Comparison of ENCODE assay signal across 7 mouse cellular contexts in the genomic region with DNA sequence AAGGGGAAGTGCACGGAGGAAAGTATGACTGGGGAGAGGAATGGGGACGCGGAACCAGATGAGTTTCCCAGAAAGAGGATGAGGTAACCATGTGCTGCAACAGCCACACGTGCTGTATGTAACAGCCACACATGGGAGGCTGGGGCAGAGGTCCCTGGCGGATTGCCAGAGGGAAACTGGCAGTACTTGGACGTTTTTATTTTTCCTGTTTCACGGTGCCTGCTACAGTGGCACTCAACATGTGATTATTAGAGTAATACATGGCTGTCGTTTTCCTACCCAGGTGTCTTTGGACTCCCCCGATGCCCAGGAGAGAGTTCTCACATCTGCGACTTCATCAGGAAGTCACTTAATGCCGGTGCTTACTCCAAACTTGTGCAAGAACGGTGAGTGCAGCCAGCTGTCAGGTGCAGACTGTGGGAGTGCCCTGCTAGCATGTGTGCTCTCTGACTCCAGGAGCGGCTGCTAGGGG. TPM values are rescaled to one million over a fixed set of nuclear protein-coding genes. Genes with fewer than 3 reads are reported as not detected.
DNase-seq lines count a peak whose midpoint lies in the region; ATAC-seq lines count a peak whose summit lies in the region.

No protein-coding gene starts in this region.

- no peak overlapping the region for H3K4me3 ChIP-seq in heart, embryonic 16.5 days (ENCODE audit: low read length)

- peak; percentile 66 for ATAC-seq in heart, embryonic 16.5 days (replicated peaks; ENCODE audit: extremely low read depth, insufficient read depth, low FRiP score)
- ATAC-seq in erythroid progenitor cell, adult 5-6 weeks (replicated peaks; ENCODE audit: low FRiP score, poor library complexity, severe bottlenecking), result no peak

- no peaks in the 10 kb centered on the region for H3K9me3 ChIP-seq in heart, embryonic 16.5 days (replicated peaks; ENCODE audit: control insufficient read depth, low read length)

- WGBS in heart, embryonic 16.5 days, result 53% methylated on average over 13 of the region's 13 CpGs

- H3K9ac ChIP-seq in heart, embryonic 16.5 days (ENCODE audit: low read length), result no peak overlapping the region

- H3K36me3 ChIP-seq in heart, embryonic 16.5 days (ENCODE audit: control insufficient read depth, insufficient read depth), result peaks cover 32% of the 10 kb centered on the region

- peak overlapping the region; percentile 68; the same call in 1 of the 2 replicates for H3K27ac ChIP-seq in heart, embryonic 16.5 days (ENCODE audit: low read length)

- DNase-seq in ovary, postnatal 36 days (ENCODE audit: low spot score), result peak; percentile 20
- no peak for DNase-seq in ovary, postnatal 14 days (ENCODE audit: low spot score)
- peak; percentile 53 for DNase-seq in lung, postnatal 10 days
- peak; percentile 76 for DNase-seq in thymus, postnatal 14 days
- no peak for DNase-seq in retina, embryonic 14.5 days (ENCODE audit: low spot score)

- no peaks in the 10 kb centered on the region for H3K27me3 ChIP-seq in heart, embryonic 16.5 days (ENCODE audit: control insufficient read depth, insufficient read depth, low read length)

- H3K4me2 ChIP-seq in heart, embryonic 16.5 days (ENCODE audit: low read depth, low read length), result no peak overlapping the region

- peaks cover 5% of the 10 kb centered on the region; the same call in 1 of the 2 replicates for H3K4me1 ChIP-seq in heart, embryonic 16.5 days (ENCODE audit: control insufficient read depth, insufficient read depth, low read length)

RNA-seq across cellular contexts. Expression of a gene that starts 12.1 kb away (rescaled TPM):
- polyA plus RNA-seq in heart, embryonic 16.5 days (2015; fragmentation: Nextera tagmentation; extraction: Ambion mirVana), result 73.1 and 91.5 TPM in 2 replicates
- total RNA-seq in erythroid progenitor cell, adult 5-6 weeks (2015; ENCODE audit: low replicate concordance), result 15.1 and 39.3 TPM in 2 replicates
- total RNA-seq in erythroid progenitor cell, adult 5-6 weeks (2017; ENCODE audit: low replicate concordance), result 6.9 and 12.6 TPM in 2 replicates

RNA-seq across cellular contexts. Expression of a gene that starts 37.7 kb away (rescaled TPM):
- 44.3 and 51.9 TPM in 2 replicates for polyA plus RNA-seq in heart, embryonic 16.5 days (2015; fragmentation: Nextera tagmentation; extraction: Ambion mirVana)
- 80.5 and 81.8 TPM in 2 replicates for total RNA-seq in erythroid progenitor cell, adult 5-6 weeks (2015; ENCODE audit: low replicate concordance)
- 71.2 and 81.2 TPM in 2 replicates for total RNA-seq in erythroid progenitor cell, adult 5-6 weeks (2017; ENCODE audit: low replicate concordance)

Comparison
In these comparisons a context has a peak if more than half of its experiments do, and no peak if none do; other contexts are left out.
1. DNase-seq: peak in ovary, postnatal 36 days (single experiment), lung, postnatal 10 days (single experiment) and thymus, postnatal 14 days (single experiment); none in ovary, postnatal 14 days (single experiment) and retina, embryonic 14.5 days (single experiment).